In the genomic region with DNA sequence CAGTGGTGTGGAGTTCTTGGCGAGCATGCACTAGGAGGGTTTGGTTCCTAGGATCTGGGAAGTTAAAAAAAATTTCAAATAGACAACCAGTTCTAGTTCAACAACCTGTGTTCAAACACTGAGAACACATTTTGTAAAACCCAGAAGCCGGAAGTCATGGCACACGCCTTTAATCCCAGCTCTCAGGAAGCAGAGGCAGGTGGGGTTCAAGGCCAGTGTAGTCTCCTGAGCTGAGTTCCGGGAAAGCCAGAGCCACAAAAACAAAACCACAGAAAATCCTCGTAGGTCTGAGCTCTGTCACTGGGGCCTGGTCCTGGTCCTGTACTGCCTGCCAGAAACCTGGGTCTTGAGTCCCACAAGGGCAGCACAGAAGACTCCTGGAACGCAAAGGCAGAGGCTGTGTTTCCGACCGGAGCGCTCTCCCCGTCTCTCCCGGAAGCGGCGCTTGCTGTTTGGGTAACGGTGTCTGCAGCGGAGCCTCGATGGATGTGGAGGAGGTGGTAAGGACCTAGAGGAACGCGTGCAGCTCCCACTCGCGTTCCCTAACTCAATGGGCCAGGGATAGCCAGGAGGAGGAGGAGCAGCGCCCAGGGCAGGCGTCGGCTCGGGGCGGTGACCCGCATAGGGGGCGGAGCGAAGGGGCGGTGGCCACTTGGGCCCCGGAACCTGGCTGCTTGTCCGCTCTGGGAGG, we compare ENCODE assay signal across 8 mouse cellular contexts. TPM values are rescaled to one million over a fixed set of nuclear protein-coding genes. Genes with fewer than 3 reads are reported as not detected.
DNase-seq lines count a peak whose midpoint lies in the region; ATAC-seq and TF ChIP-seq lines count a peak whose summit lies in the region.

A gene (plus strand): TSS at position 210 of the 691 bp plus-strand sequence.

- H3K79me2 ChIP-seq in liver, adult 2 months (ENCODE audit: control insufficient read depth, insufficient read depth, low read length): no peaks in the 10 kb centered on the region
- no peaks in the 10 kb centered on the region for H3K79me2 ChIP-seq in myocyte (ENCODE audit: control insufficient read depth, insufficient read depth)

- no peaks in the 10 kb centered on the region for H3K4me1 ChIP-seq in bone marrow macrophage, adult 2 months (ENCODE audit: control insufficient read depth, insufficient read depth, low read length)
- H3K4me1 ChIP-seq in embryonic fibroblast, embryonic 13.5 days (ENCODE audit: control insufficient read depth, insufficient read depth, low read length): no peaks in the 10 kb centered on the region
- no peaks in the 10 kb centered on the region for H3K4me1 ChIP-seq in heart, embryonic 11.5 days (ENCODE audit: control insufficient read depth, insufficient read depth, low read length)
- H3K4me1 ChIP-seq in kidney, embryonic 16.5 days (ENCODE audit: insufficient read depth, low read length): no peaks in the 10 kb centered on the region
- 0 out of 2 replicates have a peak, but pooled peaks cover 3% of the 10 kb centered on the region for H3K4me1 ChIP-seq in liver, adult 2 months (ENCODE audit: control insufficient read depth, insufficient read depth, low read length)

- peak; percentile 85 for ATAC-seq in heart, embryonic 11.5 days (replicated peaks; ENCODE audit: insufficient number of reproducible peaks, low FRiP score, low TSS enrichment)
- peak; percentile 93 for ATAC-seq in kidney, embryonic 16.5 days (ENCODE audit: low FRiP score, low TSS enrichment)

- 8% methylated on average over 31 of the region's 31 CpGs for WGBS in heart, embryonic 11.5 days (ENCODE audit: insufficient replicate concordance)
- 8% methylated on average over 31 of the region's 31 CpGs for WGBS in kidney, embryonic 16.5 days
- WGBS in liver, adult 2 months: 6% methylated on average over 31 of the region's 31 CpGs

- H3ac ChIP-seq in myocyte (ENCODE audit: control insufficient read depth, insufficient read length): peak within 1 kb of the TSS; percentile 19

- peak within 1 kb of the TSS; percentile 86 for H3K4me3 ChIP-seq in bone marrow macrophage, adult 2 months (ENCODE audit: insufficient read depth, low read length)
- H3K4me3 ChIP-seq in embryonic fibroblast, embryonic 13.5 days (ENCODE audit: insufficient read depth, low read length): peak within 1 kb of the TSS; percentile 62
- peak within 1 kb of the TSS; percentile 70 for H3K4me3 ChIP-seq in heart, embryonic 11.5 days (ENCODE audit: low read depth, low read length)
- peak within 1 kb of the TSS; percentile 73 for H3K4me3 ChIP-seq in kidney, embryonic 16.5 days (ENCODE audit: low read length)
- H3K4me3 ChIP-seq in liver, adult 2 months (ENCODE audit: insufficient read depth, low read depth, low read length): peak within 1 kb of the TSS; percentile 73
- peak within 1 kb of the TSS; percentile 30 for H3K4me3 ChIP-seq in myocyte

- no peaks in the 10 kb centered on the region for H3K9me3 ChIP-seq in heart, embryonic 11.5 days (replicated peaks; ENCODE audit: control insufficient read depth, low read length)
- no peaks in the 10 kb centered on the region for H3K9me3 ChIP-seq in kidney, embryonic 16.5 days (ENCODE audit: low read length)

- peak within 1 kb of the TSS; percentile 79 for H3K9ac ChIP-seq in heart, embryonic 11.5 days (ENCODE audit: low read depth, low read length)
- peak within 1 kb of the TSS; percentile 76 for H3K9ac ChIP-seq in kidney, embryonic 16.5 days (replicated peaks; ENCODE audit: low read length)
- H3K9ac ChIP-seq in liver, adult 2 months (ENCODE audit: low read depth, low read length): peak within 1 kb of the TSS; percentile 72

- TF ChIP-seq POLR2A in bone marrow macrophage, adult 2 months (IDR thresholded peaks at IDR 0.05; ENCODE audit: borderline replicate concordance, low read depth, low read length): no peak
- TF ChIP-seq POLR2A in embryonic fibroblast, embryonic 13.5 days (IDR thresholded peaks at IDR 0.05; ENCODE audit: low read depth, low read length): peak; percentile 92
- TF ChIP-seq POLR2A in liver, adult 2 months (IDR thresholded peaks at IDR 0.05; ENCODE audit: extremely low read depth, insufficient read depth, low read length): peak; percentile 18; the same call in 1 of the 2 replicates
- TF ChIP-seq POLR2A in myocyte (IDR thresholded peaks at IDR 0.05; ENCODE audit: insufficient read length, low read depth): peak; percentile 51

- TF ChIP-seq CTCF in bone marrow macrophage, adult 2 months (IDR thresholded peaks at IDR 0.05; ENCODE audit: low read depth, low read length): no peak
- no peak for TF ChIP-seq CTCF in embryonic fibroblast, embryonic 13.5 days (IDR thresholded peaks at IDR 0.05; ENCODE audit: borderline replicate concordance, insufficient read depth, low read length)
- no peak for TF ChIP-seq CTCF in liver, adult 2 months (IDR thresholded peaks at IDR 0.05; ENCODE audit: low read depth, low read length)

- H3K36me3 ChIP-seq in heart, embryonic 11.5 days (ENCODE audit: control insufficient read depth, insufficient read depth, low read length): no peaks in the 10 kb centered on the region
- 0 out of 2 replicates have a peak, but pooled peaks cover 3% of the 10 kb centered on the region for H3K36me3 ChIP-seq in kidney, embryonic 16.5 days (ENCODE audit: insufficient read depth, low read length)
- H3K36me3 ChIP-seq in liver, adult 2 months (ENCODE audit: control insufficient read depth, insufficient read depth, low read length): no peaks in the 10 kb centered on the region
- no peaks in the 10 kb centered on the region for H3K36me3 ChIP-seq in myocyte (ENCODE audit: control insufficient read depth, insufficient read depth)
- no peaks in the 10 kb centered on the region for H3K36me3 ChIP-seq in splenic B cell, adult 2 months (ENCODE audit: control insufficient read depth, insufficient read depth, low read length, poor library complexity, severe bottlenecking)

- H3K27ac ChIP-seq in bone marrow macrophage, adult 2 months (ENCODE audit: insufficient read depth, low read depth, low read length): peak within 1 kb of the TSS; percentile 86
- H3K27ac ChIP-seq in embryonic fibroblast, embryonic 13.5 days (ENCODE audit: insufficient read depth, low read length): peak within 1 kb of the TSS; percentile 69
- peak within 1 kb of the TSS; percentile 64 for H3K27ac ChIP-seq in heart, embryonic 11.5 days (ENCODE audit: low read depth, low read length)
- 0 out of 2 replicates have a peak within 1 kb of the TSS, but pooled peaks have one; percentile 50 for H3K27ac ChIP-seq in kidney, embryonic 16.5 days (ENCODE audit: low read length)
- peak within 1 kb of the TSS; percentile 18; the same call in 1 of the 2 replicates for H3K27ac ChIP-seq in liver, adult 2 months (replicated peaks; ENCODE audit: insufficient read depth, low read depth, low read length)

- peak; percentile 95 for DNase-seq in A20 (ENCODE audit: low read depth, low spot score)
- peak; percentile 66 for DNase-seq in liver, adult 2 months (ENCODE audit: extremely low read depth, low read depth, low spot score)
- DNase-seq in splenic B cell, adult 2 months (ENCODE audit: low read depth, low spot score): peak; percentile 86

- H3K27me3 ChIP-seq in heart, embryonic 11.5 days (ENCODE audit: control insufficient read depth, insufficient read depth, low read length): no peaks in the 10 kb centered on the region
- no peaks in the 10 kb centered on the region for H3K27me3 ChIP-seq in kidney, embryonic 16.5 days (ENCODE audit: insufficient read depth, low read length)
- no peaks in the 10 kb centered on the region for H3K27me3 ChIP-seq in liver, adult 2 months (ENCODE audit: control insufficient read depth, insufficient read depth, low read length)
- no peaks in the 10 kb centered on the region for H3K27me3 ChIP-seq in myocyte (ENCODE audit: control insufficient read depth, insufficient read depth, insufficient read length)
- H3K27me3 ChIP-seq in splenic B cell, adult 2 months (ENCODE audit: control insufficient read depth, insufficient read depth, low read length, poor library complexity, severe bottlenecking): no peaks in the 10 kb centered on the region

- H3K4me2 ChIP-seq in heart, embryonic 11.5 days: peak within 1 kb of the TSS; percentile 62
- H3K4me2 ChIP-seq in kidney, embryonic 16.5 days (replicated peaks; ENCODE audit: low read depth, low read length): peak within 1 kb of the TSS; percentile 53
- peak within 1 kb of the TSS; percentile 69 for H3K4me2 ChIP-seq in myocyte (ENCODE audit: low read depth)

TF ChIP-seq in myocyte, 11 proteins besides CTCF, POLR2A, EP300 and RAD21:
- no peak for TF ChIP-seq TCF12 (IDR thresholded peaks at IDR 0.05; ENCODE audit: insufficient read depth, poor library complexity, severe bottlenecking)
- TF ChIP-seq TCF3 (IDR thresholded peaks at IDR 0.05; ENCODE audit: insufficient read length, low read depth): no peak
- TF ChIP-seq USF1 (IDR thresholded peaks at IDR 0.05; ENCODE audit: low read depth): no peak
- TF ChIP-seq REST (IDR thresholded peaks at IDR 0.05; ENCODE audit: insufficient read depth, insufficient read length): no peak
- no peak for TF ChIP-seq MYOD1 (IDR thresholded peaks at IDR 0.05; ENCODE audit: control insufficient read depth in 1 of 3, insufficient read length in 2 of 3, low read depth in 2 of 3)
- TF ChIP-seq MYOG (IDR thresholded peaks at IDR 0.05; ENCODE audit: control insufficient read depth in 1 of 3, insufficient read depth in 1 of 3, insufficient read length in 2 of 3, low read depth in 2 of 3): no peak
- TF ChIP-seq CEBPB (IDR thresholded peaks at IDR 0.05; ENCODE audit: insufficient read depth, poor library complexity, severe bottlenecking): no peak
- TF ChIP-seq MAX (IDR thresholded peaks at IDR 0.05; ENCODE audit: low read depth): no peak
- TF ChIP-seq E2F4 (IDR thresholded peaks at IDR 0.05; ENCODE audit: insufficient read depth): no peak
- TF ChIP-seq POLR2AphosphoS2 (IDR thresholded peaks at IDR 0.05; ENCODE audit: insufficient read length, low read depth): no peak
- TF ChIP-seq SRF (IDR thresholded peaks at IDR 0.05; ENCODE audit: control insufficient read depth, insufficient read length, low read depth): no peak

RNA-seq across cellular contexts. Expression of the gene that starts here (rescaled TPM):
- polyA plus RNA-seq in bone marrow macrophage, adult 2 months (2012; ENCODE audit: insufficient read depth, insufficient read length, missing spikeins): 13.8 and 17.2 TPM in 2 replicates
- polyA plus RNA-seq in embryonic fibroblast, embryonic 13.5 days (2011; ENCODE audit: insufficient read length, low read depth, missing spikeins): 15.9 and 25.6 TPM in 2 replicates
- 26.6 and 28.2 TPM in 2 replicates for polyA plus RNA-seq in heart, embryonic 11.5 days (2014; fragmentation: Nextera tagmentation; extraction: Ambion mirVana)
- polyA plus RNA-seq in kidney, embryonic 16.5 days (2015; fragmentation: Nextera tagmentation; extraction: Ambion mirVana): 32.1 and 32.8 TPM in 2 replicates
- 7.3 and 8.3 TPM in 2 replicates for total RNA-seq in liver, adult 2 months (2014; rRNA removed)
- 3.1 and 4.1 TPM in 2 replicates for polyA plus RNA-seq in liver, adult 2 months (2012; rRNA removed)
- polyA plus RNA-seq in myocyte (2012; fragmentation: generic; extraction: Trizol): 15.1 TPM

Comparison
In these comparisons a context has a peak if more than half of its experiments do, and no peak if none do; other contexts are left out.
1. Peak in every context shown above with its lines: DNase-seq, ATAC-seq, H3K4me3 ChIP-seq and H3K27ac ChIP-seq.
2. H3K27ac ChIP-seq: peak in every context shown above with its lines; median percentile 86 in bone marrow macrophage, adult 2 months; 69 in embryonic fibroblast, embryonic 13.5 days; 64 in heart, embryonic 11.5 days; 50 in kidney, embryonic 16.5 days; 18 in liver, adult 2 months.
3. H3K4me3 ChIP-seq: peak in every context shown above with its lines; median percentile 86 in bone marrow macrophage, adult 2 months; 73 in kidney, embryonic 16.5 days; 73 in liver, adult 2 months; 70 in heart, embryonic 11.5 days; 62 in embryonic fibroblast, embryonic 13.5 days; 30 in myocyte.